Mouse (Mus musculus) heart, embryonic 11.5 days (tissue): ENCODE data around the gene Actn1. TPM values are rescaled to one million over a fixed set of nuclear protein-coding genes. Genes with fewer than 3 reads are reported as not detected.
"Not testable (repeated sequence)": the region's sequence is repeated elsewhere in the genome, so short reads cannot be mapped to it uniquely, and the experiment has no call there.

ENCODE experiments used
- ATAC-seq: fragments of 200-750 bp; cut with Nextera tagmentation; replicated peaks from 2 replicates; pipeline ENCODE4 v1.8.0; 2017; ENCODE audit warnings: moderate library complexity; ENCODE audit not compliant: insufficient number of reproducible peaks, low FRiP score, low TSS enrichment
- H3K27ac ChIP-seq: fragments of 300-500 bp; sonication (generic); 2 replicates; pipeline ENCODE4 v1.5.1; 2014; ENCODE audit warnings: mild to moderate bottlenecking, low read depth, low read length
- H3K27me3 ChIP-seq: fragments of 300-500 bp; sonication (generic); 2 replicates; pipeline ENCODE4 v1.6.1; 2014; ENCODE audit warnings: mild to moderate bottlenecking, low read length, mixed read lengths; ENCODE audit not compliant: control insufficient read depth, insufficient read depth
- H3K36me3 ChIP-seq: fragments of 300-500 bp; sonication (generic); 2 replicates; pipeline ENCODE4 v1.6.1; 2014; ENCODE audit warnings: mild to moderate bottlenecking, low read length, moderate library complexity, mixed read lengths; ENCODE audit not compliant: control insufficient read depth, insufficient read depth
- H3K4me1 ChIP-seq: fragments of 300-500 bp; sonication (generic); 2 replicates; pipeline ENCODE4 v1.6.1; 2014; ENCODE audit warnings: low read length; ENCODE audit not compliant: control insufficient read depth, insufficient read depth
- H3K4me2 ChIP-seq: fragments of 300-500 bp; sonication (generic); 2 replicates; pipeline ENCODE4 v1.6.1; 2014; ENCODE audit warnings: mild to moderate bottlenecking, moderate library complexity
- H3K4me3 ChIP-seq: fragments of 300-500 bp; sonication (generic); 2 replicates; pipeline ENCODE4 v1.5.1; 2014; ENCODE audit warnings: low read depth, low read length
- H3K9ac ChIP-seq: fragments of 300-500 bp; sonication (generic); 2 replicates; pipeline ENCODE4 v1.6.1; 2014; ENCODE audit warnings: mild to moderate bottlenecking, low read depth, low read length, moderate library complexity
- H3K9me3 ChIP-seq: fragments of 300-500 bp; sonication (generic); replicated peaks from 2 replicates; pipeline ENCODE4 v1.6.1; 2016; ENCODE audit warnings: low read length; ENCODE audit not compliant: control insufficient read depth
- WGBS: fragments of 180-500 bp; shearing (Covaris S2); extraction: QIAGEN DNeasy Blood & Tissue Kit; methylation state at CpG from one replicate; pipeline ENCODE4 v1.1.7; 2014; ENCODE audit not compliant: insufficient replicate concordance; 5-methylcytosine and 5-hydroxymethylcytosine counted together
- polyA plus RNA-seq: library from polyadenylated mRNA; unstranded; fragments of >200 nt; fragmentation: Nextera tagmentation; extraction: Ambion mirVana; gene quantifications from 2 replicates; pipeline ENCODE4 v1.2.1, GENCODE M21; 2014

The Actn1 gene
- polyA plus RNA-seq, 1 experiment from 2014 or later, result 53.2 TPM

DNA sequence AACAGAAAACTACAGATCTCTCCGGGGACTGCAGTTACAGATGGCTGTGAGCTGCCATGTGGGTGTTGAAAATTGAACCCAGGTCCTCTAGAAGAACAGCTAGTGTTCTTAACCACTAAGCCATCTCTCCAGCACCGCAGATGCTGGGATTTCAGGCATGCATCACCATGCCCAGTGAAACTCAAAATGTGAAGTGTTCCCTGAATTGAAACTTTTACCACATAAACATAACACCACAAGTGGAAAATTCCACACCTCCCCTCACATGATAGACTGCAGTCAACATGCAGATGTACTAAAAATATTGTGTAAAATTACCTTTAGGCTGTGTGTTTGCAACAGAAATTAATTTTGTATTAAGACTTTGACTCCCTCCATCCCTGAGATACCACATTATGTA lies 9.1 kb upstream of the Actn1 start:
- Histone ChIP-seq H3K4me1 (peaks cover 22% of the 10 kb centered on the region), H3K27ac (no peak overlapping the region)
- 87% methylated on average over 2 of the region's 2 CpGs for WGBS

DNA sequence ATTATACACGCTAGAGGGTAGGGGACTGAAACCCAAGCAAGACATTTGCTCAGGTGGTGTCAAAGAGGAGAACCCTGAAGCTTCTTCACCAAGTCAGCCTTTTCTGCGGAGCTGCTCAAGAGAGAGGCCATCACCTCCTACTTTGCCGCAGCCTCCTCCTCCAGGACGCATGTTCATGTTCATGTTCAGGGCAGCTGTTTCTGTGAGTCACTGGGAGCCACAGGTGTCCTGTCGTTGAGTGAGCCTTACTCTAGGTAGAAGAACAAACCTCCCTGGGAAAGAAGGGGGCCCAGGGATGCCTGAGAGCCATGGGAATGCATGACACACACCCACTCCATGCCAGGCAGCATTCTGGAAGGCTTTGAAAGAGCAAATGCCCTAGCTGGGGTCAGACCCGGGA lies 7.8 kb upstream of the Actn1 start:
- no peak overlapping the region for H3K4me3 ChIP-seq
- H3K9ac ChIP-seq, result no peak overlapping the region
- no peak overlapping the region for H3K4me2 ChIP-seq
- no peaks in the 10 kb centered on the region for H3K9me3 ChIP-seq
- peaks cover 14% of the 10 kb centered on the region for H3K4me1 ChIP-seq
- H3K27ac ChIP-seq, result no peak overlapping the region
- H3K36me3 ChIP-seq, result no peaks in the 10 kb centered on the region
- WGBS, result 89% methylated on average over 6 of the region's 6 CpGs
- no peaks in the 10 kb centered on the region for H3K27me3 ChIP-seq
- no peak for ATAC-seq

More for the DNA sequence above, 9.1 kb upstream of the Actn1 start:
- no peaks in the 10 kb centered on the region for H3K9me3 ChIP-seq
- H3K4me3 ChIP-seq, result no peak overlapping the region
- H3K4me2 ChIP-seq, result no peak overlapping the region
- ATAC-seq, result no peak
- H3K36me3 ChIP-seq, result no peaks in the 10 kb centered on the region
- H3K27me3 ChIP-seq, result no peaks in the 10 kb centered on the region
- no peak overlapping the region for H3K9ac ChIP-seq

DNA sequence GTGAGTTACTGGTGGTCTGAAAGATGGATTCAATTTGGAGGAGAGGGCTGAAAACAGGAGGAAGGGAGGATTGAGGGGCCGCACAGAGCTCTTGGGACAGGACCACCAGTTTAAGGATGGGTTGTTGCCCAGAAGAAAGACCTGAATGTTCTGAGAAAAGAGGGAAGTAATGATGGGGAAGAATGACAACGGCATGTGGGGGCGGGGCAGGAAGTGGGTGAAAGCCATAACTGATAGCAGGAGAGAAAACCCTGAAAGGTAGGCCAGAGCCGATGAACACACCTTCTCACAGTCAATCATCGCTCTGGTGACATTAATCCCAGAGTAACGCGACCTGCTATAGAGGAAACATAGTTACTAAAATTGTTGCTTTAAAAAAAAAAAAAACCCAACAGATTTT lies 4.2 kb upstream of the Actn1 start:
- not testable (repeated sequence) for H3K27ac ChIP-seq, H3K9ac ChIP-seq, H3K9me3 ChIP-seq, ATAC-seq, H3K36me3 ChIP-seq, H3K4me2 ChIP-seq, H3K4me1 ChIP-seq, H3K4me3 ChIP-seq, H3K27me3 ChIP-seq
- WGBS, result 73% methylated on average over 7 of the region's 7 CpGs

DNA sequence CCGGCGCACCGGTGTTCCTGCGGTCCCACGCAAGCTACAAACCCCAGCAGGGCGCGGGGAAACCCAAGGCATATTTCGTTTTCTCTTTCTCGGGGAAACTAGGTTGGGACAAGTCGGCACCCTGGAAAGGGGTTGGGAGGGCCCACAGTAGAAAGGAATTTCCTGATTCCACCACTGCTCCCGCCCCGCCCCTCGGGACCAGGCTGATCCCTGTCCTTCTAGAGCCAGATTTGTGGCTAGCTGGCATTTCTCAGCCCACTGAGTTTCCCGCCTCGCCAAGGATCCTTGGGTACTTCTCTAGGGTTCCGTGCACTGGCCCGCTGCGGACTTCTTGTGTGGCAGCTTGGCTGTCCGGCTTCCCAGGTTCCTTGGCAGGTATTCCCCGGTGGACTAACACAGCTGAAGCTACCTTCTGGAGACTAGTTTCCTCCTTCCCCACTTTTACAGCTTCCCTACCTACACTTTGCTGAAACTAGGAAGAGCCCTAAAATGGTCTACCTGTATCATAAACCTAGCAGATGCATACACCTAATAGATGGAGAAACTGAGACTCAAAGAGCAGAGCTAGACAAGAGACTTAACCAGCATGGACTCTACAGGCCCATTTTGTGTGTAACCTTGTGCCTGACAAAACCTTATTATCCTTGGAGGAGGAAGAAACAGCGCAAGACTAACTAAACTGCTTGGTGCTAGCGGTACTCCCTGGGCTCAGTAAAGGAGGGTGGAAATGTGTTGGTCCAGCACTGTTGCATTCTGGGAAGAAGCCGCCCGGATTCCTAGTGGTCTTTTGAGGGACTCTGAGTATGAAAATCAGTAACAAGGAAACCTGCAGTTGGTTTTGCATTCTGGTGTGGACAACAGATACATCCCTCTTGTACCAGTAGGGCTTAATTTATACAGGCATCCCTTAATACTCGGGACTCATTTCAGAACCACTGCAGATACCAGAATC lies 849 bp upstream of the Actn1 start:
- peak; percentile 15; the same call in 1 of the 2 replicates for ATAC-seq
- 13% methylated on average over 25 of the region's 25 CpGs for WGBS
- H3K4me1 ChIP-seq, result peaks cover 27% of the 10 kb centered on the region
- H3K27me3 ChIP-seq, result no peaks in the 10 kb centered on the region
- H3K4me3 ChIP-seq, result peak overlapping the region; percentile 87
- H3K27ac ChIP-seq, result peak overlapping the region; percentile 97
- no peaks in the 10 kb centered on the region for H3K9me3 ChIP-seq
- no peaks in the 10 kb centered on the region for H3K36me3 ChIP-seq
- peak overlapping the region; percentile 67 for H3K4me2 ChIP-seq
- H3K9ac ChIP-seq, result peak overlapping the region; percentile 97

DNA sequence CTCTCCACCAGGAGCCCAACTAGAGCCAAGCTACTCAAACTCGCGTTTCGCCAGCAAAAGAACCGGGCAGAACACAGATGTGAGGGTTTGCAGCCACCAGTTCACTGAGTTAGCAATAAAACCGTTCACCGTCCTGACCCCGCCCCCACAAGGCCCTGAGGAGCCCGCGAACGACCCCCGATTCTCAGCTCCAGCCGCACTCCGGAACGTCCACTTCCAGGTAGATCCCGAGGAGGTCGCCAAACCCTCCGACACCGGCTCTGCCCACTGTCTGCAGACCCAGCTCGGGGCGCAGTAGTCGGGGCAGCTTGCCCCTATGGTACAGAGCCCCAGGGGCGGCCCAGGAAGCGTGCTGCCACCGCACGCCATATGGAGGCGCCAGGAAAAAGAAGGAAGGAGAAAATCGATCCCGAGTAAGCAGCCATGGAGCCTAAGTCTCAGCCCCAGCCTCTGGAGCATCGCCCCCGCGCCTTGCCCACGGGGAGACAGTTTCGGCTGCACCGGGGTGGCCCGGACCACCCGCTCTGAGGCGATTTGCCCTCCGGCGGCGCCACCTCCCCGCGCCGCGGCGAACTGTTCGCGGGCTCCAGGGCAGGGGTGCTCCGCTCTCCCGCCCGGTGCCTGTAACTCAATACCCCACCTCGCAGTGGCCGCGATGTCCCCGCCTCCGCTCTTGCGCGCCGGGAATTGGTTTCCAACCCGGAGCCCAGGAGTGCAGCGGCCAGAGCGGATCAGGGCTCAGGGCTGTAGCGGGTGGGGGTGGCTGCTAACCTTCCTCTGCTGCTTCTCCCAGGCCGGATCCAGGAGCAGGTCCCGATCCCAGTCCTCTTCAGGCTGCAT lies 735 bp downstream of the Actn1 start:
- peaks cover 37% of the 10 kb centered on the region for H3K4me1 ChIP-seq
- no peaks in the 10 kb centered on the region for H3K27me3 ChIP-seq
- WGBS, result under 1% methylated on average over 60 of the region's 64 CpGs
- H3K36me3 ChIP-seq, result no peaks in the 10 kb centered on the region
- peak overlapping the region; percentile 87 for H3K4me3 ChIP-seq
- H3K27ac ChIP-seq, result peak overlapping the region; percentile 97
- peak overlapping the region; percentile 67 for H3K4me2 ChIP-seq
- H3K9me3 ChIP-seq, result no peaks in the 10 kb centered on the region
- peak overlapping the region; percentile 97 for H3K9ac ChIP-seq
- ATAC-seq, result peak; percentile 62

DNA sequence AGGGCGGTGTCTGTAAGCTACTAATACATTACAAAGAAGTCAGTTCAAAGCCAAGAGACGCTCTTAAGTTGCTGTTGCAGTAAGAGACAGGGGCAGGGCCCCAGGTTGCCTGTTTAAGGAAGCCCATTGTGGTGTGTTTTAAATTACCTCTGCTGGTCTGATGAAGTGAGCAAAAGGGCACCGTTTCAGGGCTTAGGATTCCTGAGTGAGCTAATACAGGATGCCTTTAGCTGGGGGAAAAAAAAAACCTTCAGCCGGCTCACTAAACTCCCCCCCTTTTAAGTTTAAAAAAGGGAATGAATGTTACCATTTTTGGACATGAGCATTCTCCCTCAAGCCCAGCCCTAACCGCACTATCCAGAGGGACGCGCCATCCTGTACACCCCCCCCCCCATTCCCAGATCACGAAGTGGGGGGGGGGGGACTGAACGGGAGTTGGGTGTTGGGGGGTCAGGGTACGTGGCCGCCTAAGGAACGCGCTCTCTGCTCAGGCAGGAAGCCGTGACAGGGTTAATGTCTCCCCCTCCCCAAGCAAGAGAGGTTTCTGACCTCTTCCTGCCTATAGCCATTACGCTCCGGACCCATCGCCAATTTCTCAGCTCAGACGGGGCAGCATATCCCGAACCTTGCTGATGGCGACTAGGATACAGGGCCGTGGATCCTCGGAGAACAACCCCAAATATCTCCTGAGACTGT lies 1.5 kb downstream of the Actn1 start:
- Histone ChIP-seq H3K27me3 (no peaks in the 10 kb centered on the region), H3K36me3 (no peaks in the 10 kb centered on the region), H3K9me3 (no peaks in the 10 kb centered on the region), H3K4me2 (peak overlapping the region; percentile 67), H3K9ac (peak overlapping the region; percentile 97), H3K27ac (peak overlapping the region; percentile 97), H3K4me1 (peaks cover 37% of the 10 kb centered on the region), H3K4me3 (peak overlapping the region; percentile 87)
- no peak for ATAC-seq
- WGBS, result 2% methylated on average over 22 of the region's 22 CpGs

DNA sequence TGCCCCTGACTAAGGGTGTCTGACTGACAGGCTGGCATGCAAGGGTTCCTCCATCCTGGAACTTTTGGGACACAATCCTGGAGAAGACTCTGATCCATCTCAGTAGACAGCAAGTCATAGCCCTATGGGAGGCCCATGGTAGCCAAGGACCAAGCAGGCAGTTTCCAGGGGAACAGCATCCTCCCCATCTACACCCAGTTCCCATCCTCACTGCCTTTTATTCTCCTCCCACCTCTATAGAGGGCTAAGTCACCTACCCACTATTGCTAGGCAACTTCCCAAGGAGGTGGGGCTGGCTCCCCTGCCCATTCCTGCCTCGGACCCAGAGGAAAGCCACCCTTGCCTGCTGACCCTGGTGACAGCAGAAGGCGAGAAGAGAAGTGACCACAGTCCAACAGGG lies 8.2 kb downstream of the Actn1 start:
- peaks cover 65% of the 10 kb centered on the region for H3K4me1 ChIP-seq
- no peak for ATAC-seq
- H3K4me2 ChIP-seq, result no peak overlapping the region
- no peaks in the 10 kb centered on the region for H3K27me3 ChIP-seq
- H3K36me3 ChIP-seq, result no peaks in the 10 kb centered on the region
- H3K9ac ChIP-seq, result no peak overlapping the region
- WGBS, result 44% methylated on average over 2 of the region's 2 CpGs
- H3K27ac ChIP-seq, result no peak overlapping the region
- no peaks in the 10 kb centered on the region for H3K9me3 ChIP-seq
- no peak overlapping the region for H3K4me3 ChIP-seq

DNA sequence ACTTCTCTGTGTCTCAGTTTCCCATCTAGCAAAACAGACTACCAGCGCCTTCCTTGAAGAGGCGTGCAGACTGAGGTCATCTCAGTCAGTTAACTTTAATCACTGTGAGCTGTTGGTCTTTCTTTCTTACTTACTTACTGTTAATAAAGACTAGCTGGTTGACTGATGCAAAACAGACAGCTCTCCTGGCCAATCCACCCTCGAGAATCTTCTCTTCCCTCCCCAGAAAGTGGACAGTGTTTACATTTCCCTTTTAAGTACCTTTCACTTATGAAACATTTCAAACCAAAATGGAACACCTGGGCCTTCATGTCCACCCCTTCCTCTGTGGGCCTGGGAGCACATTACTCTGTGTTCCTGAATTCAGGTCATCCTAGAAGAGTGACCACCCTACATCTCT lies 8.6 kb downstream of the Actn1 start:
- whole genome bisulfite sequencing, result 56% methylated on average over 3 of the region's 3 CpGs
- no peak for ATAC-seq
- H3K27ac ChIP-seq, result no peak overlapping the region

More for the DNA sequence above, 8.6 kb downstream of the Actn1 start:
- Histone ChIP-seq H3K4me1 (peaks cover 66% of the 10 kb centered on the region), H3K4me2 (no peak overlapping the region), H3K36me3 (no peaks in the 10 kb centered on the region), H3K9ac (no peak overlapping the region), H3K9me3 (no peaks in the 10 kb centered on the region), H3K27me3 (no peaks in the 10 kb centered on the region), H3K4me3 (no peak overlapping the region)
